Mouse (Mus musculus): ENCODE results near the gene Slc8a3.

The Slc8a3 gene

DNA sequence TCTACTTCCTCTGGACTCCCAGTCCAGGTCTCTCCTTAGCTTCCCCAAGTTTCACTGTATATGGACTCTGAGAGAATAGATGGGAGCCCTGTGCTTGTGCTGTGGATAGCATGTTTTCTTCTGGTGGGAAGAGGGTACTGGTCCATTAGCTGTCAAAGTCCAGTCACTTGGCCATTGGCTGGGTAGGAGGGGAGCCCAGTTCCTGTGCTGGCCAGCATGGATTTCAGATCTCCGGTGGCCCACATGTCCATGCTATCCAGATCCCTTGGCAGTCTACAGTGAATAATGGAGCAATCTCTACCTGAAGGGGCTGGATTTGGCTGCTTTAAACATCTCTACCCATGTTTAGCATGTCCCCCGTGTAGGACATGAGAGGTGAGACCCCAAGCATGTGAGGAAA lies 148.0 kb downstream of the Slc8a3 start:
- no peak for DNase-seq (ENCODE audit: low spot score)

DNA sequence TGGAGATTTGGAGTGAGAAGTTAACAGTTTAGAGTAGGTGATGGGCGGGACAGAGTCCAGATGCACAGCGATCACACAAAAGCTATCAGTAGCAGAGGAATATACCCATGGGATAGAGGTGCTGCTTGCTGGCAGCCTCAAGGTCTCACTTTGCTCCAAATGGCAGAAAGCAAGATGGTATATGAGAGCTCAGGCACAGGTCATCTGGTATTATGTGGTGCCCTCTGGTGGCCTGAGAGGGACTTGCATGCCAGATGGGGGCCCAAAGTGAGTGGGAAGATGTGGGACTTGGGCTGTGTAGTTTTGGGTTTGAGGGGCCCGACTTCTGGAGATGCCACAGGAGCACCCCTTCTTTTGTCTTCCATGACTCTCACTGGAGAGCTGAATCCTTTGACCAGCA lies 150.9 kb downstream of the Slc8a3 start:
- DNase-seq (ENCODE audit: low spot score), result peak; percentile 66

DNA sequence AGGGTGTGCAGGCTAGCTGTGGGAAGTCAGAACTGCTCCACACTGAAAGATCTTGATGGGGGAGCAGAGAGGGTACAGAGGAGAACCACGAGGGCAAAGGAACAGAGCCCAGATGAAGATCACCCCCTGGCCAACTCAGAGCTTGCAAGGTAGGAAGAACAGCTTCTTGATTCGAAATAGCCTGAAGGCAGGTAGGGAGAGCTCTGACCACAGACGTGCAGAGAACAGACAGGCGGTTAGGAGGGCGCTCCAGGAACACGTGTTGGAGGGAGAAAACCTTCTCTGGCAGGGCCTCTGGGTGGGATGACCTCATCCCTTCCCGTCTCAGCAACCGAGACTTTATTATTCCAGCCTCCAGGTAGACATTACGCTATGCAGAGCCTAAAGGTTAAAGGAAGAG lies 157.7 kb downstream of the Slc8a3 start:
- DNase-seq (ENCODE audit: low spot score), result no peak

DNA sequence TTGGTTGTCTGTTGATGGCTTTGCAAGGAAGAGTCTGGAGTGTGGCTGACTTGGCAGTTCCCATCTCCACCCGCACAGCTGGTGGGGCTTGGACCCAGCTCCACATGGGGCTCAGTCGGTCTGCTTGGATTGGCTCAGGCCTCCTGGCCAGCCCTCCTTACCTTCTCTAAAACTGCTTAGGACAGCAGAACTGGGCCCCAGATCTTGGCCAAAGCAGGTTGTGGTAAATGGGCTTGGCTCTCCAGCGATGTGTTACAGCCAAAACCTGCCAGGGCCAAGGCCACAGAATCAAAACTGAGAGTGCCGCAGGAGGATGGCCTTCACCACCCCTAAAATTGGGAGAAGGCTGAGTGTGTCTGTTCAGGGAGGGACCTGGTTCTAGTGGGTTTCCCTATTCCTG lies 159.1 kb downstream of the Slc8a3 start:
- DNase-seq (ENCODE audit: low spot score), result peak; percentile 47

DNA sequence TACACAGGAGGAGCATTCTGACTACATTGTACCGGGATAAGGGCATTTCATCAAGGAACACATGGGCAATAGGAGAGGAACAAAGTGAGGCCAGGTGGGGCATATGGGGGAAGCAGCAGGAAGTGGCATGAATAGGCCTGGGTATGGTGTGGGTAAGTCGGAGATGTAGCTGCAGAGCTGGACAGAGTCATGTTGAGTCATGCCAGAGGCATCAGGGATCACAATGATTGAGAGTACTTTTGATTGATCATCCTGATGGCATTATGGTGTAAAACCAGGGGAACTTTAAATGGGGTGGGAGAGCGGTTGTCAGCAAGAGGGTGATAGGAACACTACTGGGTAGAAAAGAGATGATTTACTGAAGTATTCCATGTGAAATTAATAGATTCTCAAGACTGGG lies 160.0 kb downstream of the Slc8a3 start:
- DNase-seq (ENCODE audit: low spot score), result no peak

DNA sequence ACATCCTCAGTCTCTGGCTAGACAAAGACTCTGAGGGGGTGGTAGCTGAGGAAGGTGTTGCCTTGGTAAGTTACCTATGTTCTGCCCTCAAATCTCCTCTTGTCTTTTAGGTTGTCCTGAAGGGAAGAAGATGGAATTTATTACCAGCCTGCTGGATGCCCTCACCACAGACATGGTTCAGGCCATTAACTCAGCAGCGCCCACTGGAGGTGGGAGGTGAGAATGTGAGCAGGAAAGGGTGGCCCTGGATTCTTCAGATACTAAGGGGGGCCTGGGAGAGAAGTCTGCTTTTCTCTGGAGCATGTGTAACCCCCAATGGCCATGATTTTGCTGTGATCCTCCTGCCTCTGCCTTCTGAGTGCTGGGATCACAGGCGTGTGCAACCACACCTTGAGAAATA lies 162.9 kb downstream of the Slc8a3 start:
- no peak for DNase-seq (ENCODE audit: low spot score)

DNA sequence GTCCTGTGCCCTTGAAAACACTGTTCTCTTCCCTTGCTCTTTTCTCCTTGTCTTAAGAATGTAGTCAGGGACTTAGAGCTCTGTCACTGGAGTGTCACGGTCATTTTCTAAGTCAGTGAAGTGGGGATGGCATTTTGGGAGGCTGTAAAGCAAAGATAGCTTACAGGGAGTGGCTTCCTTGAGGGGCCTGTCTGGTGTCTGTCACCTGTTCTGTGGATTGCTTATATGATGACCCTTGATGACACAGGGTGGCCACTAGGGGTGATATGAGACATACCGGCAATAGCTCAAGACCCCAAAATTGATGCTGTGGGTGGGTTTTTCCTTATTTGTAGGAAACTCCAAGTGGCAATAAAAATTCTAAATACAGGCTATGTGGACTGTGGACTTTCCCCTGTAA lies 164.5 kb downstream of the Slc8a3 start:
- no peak for DNase-seq (ENCODE audit: low spot score)

DNA sequence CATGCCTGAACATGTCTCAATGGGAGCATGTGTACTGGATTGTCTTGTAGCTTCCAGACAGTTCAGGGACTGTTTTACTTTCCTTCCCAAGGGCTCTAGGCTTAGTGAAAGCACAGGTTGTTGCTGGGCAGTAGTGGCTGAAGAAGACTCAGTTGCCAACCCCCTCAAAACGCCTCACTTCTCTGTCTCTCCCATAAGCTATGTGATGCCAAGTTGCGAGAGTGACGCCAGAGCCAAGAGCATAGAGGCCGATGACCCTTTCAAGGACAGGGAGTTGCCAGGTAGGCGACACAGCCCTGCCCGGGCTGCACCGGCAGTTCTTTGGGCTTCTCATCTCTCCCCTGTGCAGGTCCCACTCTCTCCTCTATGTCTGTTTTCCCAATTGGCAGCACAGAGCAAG lies 164.9 kb downstream of the Slc8a3 start:
- DNase-seq (ENCODE audit: low spot score), result no peak

DNA sequence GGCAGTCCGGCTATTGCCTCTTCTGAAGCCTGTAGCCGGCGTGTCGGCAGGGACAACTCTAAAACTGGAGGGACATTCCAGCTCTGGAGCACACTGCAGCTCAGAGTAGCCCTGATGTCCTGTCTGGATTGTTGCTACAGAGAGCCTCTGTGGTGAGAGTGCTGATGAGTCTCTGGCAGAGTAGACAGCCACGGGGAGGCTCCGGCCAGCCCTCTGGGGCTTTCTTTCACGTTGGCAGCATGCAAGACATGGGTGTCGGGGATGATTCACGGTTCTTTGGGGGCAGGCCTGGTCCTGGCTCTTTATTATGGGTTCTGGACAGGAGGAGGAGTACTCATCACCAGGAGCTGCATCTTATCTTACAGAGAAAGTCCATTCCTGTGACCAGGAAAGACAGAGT lies 165.8 kb downstream of the Slc8a3 start:
- DNase-seq (ENCODE audit: low spot score), result no peak

DNA sequence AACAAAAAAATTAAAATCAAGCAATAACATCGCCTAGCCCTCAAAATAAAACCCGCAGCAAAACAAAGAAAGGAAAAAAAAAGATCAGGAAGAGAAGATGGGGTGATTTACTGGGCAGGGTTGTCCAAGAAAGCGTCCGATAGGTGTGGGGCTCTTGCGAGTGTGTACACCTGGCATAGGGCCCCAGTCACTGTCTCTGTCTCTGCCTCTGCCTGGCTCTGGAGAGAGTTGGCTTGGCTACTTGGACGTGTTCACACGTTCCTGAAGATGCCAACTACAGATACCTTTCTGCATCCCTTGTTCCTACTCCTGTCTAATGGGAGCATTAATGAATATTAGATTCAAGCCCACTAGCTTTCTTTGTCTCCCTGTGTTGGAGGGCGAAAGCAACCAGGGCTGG lies 166.4 kb downstream of the Slc8a3 start:
- no peak for DNase-seq (ENCODE audit: low spot score)

DNA sequence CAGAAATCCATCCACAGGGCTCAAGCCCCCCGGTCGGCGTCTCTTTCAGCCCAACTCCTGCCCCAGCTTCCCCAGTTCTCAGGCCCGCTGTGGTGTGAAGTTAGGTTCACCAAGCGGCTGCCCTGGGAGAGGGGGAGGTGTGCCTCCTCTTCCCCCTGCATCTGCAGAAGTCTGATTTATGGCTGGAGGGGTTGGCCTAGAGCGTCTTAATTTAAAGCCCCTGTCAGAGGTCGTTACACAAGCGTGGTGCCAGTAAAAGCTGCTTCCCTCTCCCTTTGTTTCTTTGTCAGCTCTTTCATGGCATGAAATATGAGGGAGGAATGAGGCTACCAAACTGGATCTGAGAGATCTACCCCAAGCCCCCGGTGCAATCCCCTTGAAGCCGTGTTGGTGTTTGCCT lies 166.9 kb downstream of the Slc8a3 start:
- DNase-seq (ENCODE audit: low spot score), result no peak

DNA sequence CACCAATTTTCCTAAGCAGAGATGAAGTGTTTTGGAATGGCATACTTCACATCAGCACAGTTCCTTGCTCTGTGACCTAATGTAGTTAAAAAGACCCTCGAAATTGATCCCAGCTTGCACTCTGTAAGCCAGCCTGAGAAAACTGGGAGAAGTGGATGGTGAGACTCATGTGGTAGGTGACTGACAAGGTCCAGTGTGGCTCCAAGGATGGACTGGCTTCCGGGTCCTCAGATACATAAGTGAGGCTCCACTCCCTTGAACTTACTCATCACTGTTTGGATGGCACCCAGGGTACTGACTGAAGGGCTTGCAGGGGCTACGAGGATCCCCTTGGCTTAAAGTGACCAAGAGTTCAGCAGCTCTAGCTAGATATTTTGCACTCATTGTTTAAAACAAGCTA lies 169.4 kb downstream of the Slc8a3 start:
- no peak for DNase-seq (ENCODE audit: low spot score)

DNA sequence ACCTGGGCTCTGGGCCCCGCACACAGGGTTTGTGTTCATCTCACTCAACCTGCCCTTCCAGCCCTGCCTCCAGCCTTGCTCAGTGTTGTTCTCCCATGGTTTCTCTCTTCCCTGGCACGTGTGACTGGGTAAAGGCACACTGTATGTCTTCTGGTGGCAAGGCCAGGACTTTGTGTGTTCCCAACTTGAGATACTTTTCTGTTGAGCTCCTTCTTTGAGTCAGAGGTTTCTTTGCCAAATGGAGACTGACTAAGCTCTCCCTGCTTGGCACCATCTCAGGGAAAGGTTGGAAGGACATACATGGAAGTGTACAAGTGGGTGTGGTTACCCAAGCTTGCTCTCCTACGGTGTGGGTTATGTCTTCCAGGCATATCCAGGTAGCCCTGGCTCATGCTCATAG lies 169.8 kb downstream of the Slc8a3 start:
- no peak for DNase-seq (ENCODE audit: low spot score)

DNA sequence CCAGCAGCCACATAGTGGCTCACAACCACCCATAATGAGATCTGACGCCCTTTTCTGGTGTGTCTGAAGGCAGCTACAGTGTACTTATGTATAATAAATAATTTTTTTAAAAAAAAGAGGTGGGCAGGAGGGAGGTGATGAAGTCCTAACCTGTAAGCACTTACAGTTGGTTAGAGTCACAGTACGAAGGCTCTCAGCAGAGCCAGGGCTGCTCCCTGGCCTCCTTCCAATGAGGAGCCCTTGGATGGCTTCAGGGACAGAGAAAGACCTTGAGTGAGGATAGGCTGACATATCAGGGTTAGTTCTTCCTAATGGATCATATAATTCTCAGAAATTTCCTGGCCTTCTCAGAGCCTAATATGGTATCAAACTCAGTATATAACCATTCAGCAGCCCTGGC lies 171.7 kb downstream of the Slc8a3 start:
- peak; percentile 65 for DNase-seq (ENCODE audit: low spot score)

DNA sequence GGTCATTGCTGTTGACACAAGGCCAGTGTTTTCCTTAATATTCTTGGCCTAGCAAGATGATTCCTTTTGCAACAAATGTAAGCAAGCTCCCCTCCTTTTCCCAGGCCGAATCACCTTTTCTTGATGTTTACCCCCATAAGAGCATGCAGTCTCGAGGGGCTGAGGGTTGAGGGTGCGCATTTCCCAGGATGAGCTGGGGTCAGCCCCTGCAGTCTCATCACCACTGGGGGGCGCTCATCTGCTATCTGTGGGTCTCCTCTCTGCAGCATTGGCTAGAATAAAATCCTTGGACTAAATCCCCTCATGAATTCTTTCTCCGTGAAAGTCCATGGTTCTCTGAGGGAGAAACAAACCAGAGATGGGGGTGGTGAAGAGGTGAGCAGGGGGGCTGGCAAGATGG lies 172.1 kb downstream of the Slc8a3 start:
- peak; percentile 70 for DNase-seq (ENCODE audit: low spot score)

DNA sequence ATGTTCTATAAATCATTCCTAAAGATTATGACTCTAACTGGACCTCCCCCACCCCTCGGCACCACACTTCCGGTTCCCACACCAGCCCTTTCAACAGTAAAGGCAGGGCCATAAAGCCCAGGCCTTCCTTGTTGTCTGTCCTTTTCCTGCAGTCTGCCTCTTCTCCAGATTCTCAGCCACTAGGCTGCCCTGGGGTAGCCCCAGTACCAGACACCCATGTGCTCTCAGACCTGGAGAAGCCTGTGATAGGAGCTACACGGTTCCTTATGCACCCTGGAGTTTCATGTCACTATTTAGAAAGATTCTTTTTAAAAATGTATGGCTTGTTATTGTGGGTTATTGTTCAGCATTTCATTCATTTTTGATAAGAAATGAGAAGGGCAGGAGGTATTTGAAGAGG lies 172.6 kb downstream of the Slc8a3 start:
- DNase-seq (ENCODE audit: low spot score), result no peak

DNA sequence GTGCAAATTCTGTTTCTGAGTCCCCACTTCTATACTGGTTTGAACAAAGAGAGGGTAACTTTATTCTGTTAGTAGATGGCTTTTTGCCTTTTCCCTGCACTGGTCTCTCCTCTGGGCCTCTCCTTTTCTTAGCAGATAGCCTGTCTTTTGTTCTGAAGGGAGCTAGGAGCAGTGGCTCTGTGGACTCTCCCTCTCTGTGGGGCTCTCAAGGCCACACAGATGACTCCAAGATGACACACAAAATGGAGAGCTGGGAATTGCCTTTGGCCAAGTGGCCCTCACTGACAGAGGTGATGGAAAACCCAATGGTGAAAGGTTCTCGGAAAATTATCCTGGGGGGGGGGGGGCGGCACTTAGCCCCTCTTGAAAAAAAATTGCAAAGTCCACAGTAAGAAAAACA lies 173.0 kb downstream of the Slc8a3 start:
- DNase-seq (ENCODE audit: low spot score), result no peak

DNA sequence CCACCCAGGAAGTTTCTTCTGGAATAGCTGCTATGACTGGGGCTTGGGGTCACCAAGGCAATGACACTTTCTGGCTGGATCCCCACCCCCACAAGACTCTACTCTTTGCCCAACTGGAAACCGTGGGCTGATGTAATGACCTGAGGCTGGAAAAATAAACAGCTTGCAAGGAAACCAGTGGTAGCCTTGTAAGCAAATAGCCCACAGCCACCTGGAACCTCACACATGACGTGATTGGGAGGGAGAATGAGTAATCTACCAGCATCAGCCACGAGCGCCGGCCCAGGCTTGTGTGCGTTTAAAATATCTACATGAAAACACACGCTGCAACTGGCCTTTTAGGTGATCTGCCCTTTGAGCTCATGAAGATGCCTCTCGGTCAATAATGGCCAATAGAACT lies 176.1 kb downstream of the Slc8a3 start:
- DNase-seq (ENCODE audit: low spot score), result no peak

DNA sequence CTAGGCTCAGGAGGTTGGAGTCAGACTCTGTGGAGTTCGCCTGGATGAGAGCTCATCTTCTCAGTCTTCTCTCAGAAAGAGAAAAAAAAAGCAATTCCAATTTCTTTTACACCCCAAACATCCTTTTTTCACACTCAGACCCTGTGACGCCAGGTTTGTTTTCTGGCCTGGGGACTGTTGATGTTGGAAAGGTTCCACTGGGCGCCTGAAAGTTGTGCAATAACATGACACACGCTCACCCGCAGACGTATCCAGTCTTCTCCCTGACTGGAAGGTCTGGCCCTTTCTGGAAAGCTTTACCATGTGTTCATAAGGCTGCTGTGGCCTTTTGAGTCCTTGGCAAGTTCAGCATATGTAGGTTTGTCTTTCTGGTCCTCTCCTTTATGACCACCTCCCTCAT lies 177.3 kb downstream of the Slc8a3 start:
- peak; percentile 52 for DNase-seq (ENCODE audit: low spot score)

DNA sequence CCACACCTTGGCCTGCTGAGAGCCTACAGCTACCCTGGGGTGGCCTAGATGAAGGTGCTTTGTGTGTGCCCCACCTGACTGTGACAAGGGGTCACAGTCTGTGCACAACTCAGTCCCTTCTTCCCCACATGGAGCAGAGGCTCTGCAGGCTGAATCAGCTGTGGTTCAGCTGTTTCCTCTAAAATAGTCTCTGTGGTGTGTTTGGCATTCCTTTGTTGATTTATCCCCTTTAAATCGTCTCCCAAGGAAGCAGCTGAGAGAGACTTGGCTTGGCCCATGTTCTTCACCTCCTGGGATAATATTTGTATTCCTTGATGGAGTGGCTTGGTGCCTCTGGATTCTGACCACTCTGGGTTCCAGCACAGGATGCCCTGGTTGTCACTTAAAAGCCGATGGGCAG lies 180.9 kb downstream of the Slc8a3 start:
- DNase-seq (ENCODE audit: low spot score), result no peak

DNA sequence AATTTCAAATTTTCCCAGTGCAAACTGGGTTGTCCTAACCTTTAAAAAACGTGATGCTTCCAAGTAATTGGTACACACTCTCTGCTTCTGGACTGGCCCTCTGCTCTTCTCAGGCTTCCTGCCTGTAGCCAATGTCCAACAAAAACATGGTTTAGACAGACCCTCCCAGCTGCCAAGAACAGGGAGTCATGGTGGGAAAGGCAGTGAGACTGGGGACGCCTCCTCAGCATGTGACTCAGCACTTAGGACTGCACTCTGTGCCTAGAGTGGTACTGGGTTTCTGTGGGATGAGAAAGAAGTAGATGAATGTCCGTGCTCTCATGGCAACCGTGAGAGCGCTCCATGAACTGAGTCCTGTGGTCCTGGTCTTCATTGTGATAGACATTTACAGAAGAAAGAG lies 182.1 kb downstream of the Slc8a3 start:
- no peak for DNase-seq (ENCODE audit: low spot score)

DNA sequence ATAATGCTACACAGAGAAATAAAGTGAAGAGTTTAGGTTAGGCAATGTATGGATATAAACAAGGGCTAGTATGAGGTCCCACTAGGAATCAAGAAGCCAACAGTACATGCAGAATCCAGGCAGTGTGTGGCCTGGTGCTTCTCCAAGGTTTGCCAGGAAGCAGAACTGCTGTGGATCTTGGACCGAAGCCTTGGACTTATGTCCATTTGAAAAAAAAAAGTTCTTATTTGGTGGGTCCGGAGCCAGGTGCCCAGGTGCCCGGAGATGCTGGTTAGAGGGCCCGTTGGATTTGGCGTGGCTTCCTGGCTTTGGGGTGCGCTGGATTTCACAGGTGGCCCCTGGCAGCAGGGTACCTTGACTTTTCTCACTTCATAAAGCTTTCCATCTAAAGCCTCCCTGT lies 185.0 kb downstream of the Slc8a3 start:
- DNase-seq (ENCODE audit: low spot score), result no peak

Measured in ovary, postnatal 36 days (tissue).